Mouse (Mus musculus): ENCODE measurements around the gene Scfd2. TPM values are rescaled to one million over a fixed set of nuclear protein-coding genes. Genes with fewer than 3 reads are reported as not detected.

Scfd2 gene
- total and polyA plus RNA-seq, 2 experiments from 2014 or later = 20.5 to 29.1 TPM

GRCm38 (mm10) chr5:74207209-74207608 is 324.4 kb downstream of the Scfd2 start:
- Histone ChIP-seq H3K27me3 (ENCODE audit: insufficient read depth, low read length) (no peaks in the 10 kb centered on the region), H3K9ac (no peak overlapping the region), H3K9me3 (ENCODE audit: low read length) (no peaks in the 10 kb centered on the region), H3K27ac (ENCODE audit: low read depth, low read length) (no peak overlapping the region), H3K36me3 (ENCODE audit: insufficient read depth) (no peaks in the 10 kb centered on the region), H3K4me2 (ENCODE audit: low read depth) (no peak overlapping the region), H3K4me1 (ENCODE audit: insufficient read depth) (no peaks in the 10 kb centered on the region), H3K4me3 (ENCODE audit: low read depth, low read length) (no peak overlapping the region)
- no peak for TF ChIP-seq CTCF (IDR thresholded peaks at IDR 0.05; ENCODE audit: low read depth)
- 78% methylated on average over 3 of the region's 3 CpGs for WGBS
- DNase-seq (no peak), ATAC-seq (no peak)

- no peak overlapping the region for H3K4me3 ChIP-seq (ENCODE audit: low read depth, low read length)
- DNase-seq (no peak), ATAC-seq (no peak)
- TF ChIP-seq CTCF (IDR thresholded peaks at IDR 0.05; ENCODE audit: low read depth) = no peak
- WGBS = 88% methylated on average over 7 of the region's 7 CpGs
- H3K4me2 ChIP-seq (ENCODE audit: low read depth) = no peak overlapping the region
- no peaks in the 10 kb centered on the region for H3K9me3 ChIP-seq (ENCODE audit: low read length)
- no peak overlapping the region for H3K9ac ChIP-seq
- H3K36me3 ChIP-seq (ENCODE audit: insufficient read depth) = no peaks in the 10 kb centered on the region
- no peaks in the 10 kb centered on the region for H3K4me1 ChIP-seq (ENCODE audit: insufficient read depth)
- H3K27ac ChIP-seq (ENCODE audit: low read depth, low read length) = no peak overlapping the region
- H3K27me3 ChIP-seq (ENCODE audit: insufficient read depth, low read length) = no peaks in the 10 kb centered on the region
Measured at GRCm38 (mm10) chr5:74206649-74207048, 324.9 kb downstream of the Scfd2 start.

- Histone ChIP-seq H3K27ac (ENCODE audit: low read depth, low read length) (no peak overlapping the region), H3K9ac (no peak overlapping the region), H3K27me3 (ENCODE audit: insufficient read depth, low read length) (no peaks in the 10 kb centered on the region), H3K36me3 (ENCODE audit: insufficient read depth) (no peaks in the 10 kb centered on the region), H3K4me3 (ENCODE audit: low read depth, low read length) (no peak overlapping the region), H3K9me3 (ENCODE audit: low read length) (no peaks in the 10 kb centered on the region), H3K4me2 (ENCODE audit: low read depth) (no peak overlapping the region), H3K4me1 (ENCODE audit: insufficient read depth) (no peaks in the 10 kb centered on the region)
- ATAC-seq (no peak), DNase-seq (no peak)
- no peak for TF ChIP-seq CTCF (IDR thresholded peaks at IDR 0.05; ENCODE audit: low read depth)
- 88% methylated on average over 7 of the region's 7 CpGs for WGBS
Measured at GRCm38 (mm10) chr5:74206038-74206437, 325.5 kb downstream of the Scfd2 start.

- Histone ChIP-seq H3K4me2 (ENCODE audit: low read depth) (no peak overlapping the region), H3K27me3 (ENCODE audit: insufficient read depth, low read length) (no peaks in the 10 kb centered on the region), H3K4me1 (ENCODE audit: insufficient read depth) (no peaks in the 10 kb centered on the region), H3K9me3 (ENCODE audit: low read length) (no peaks in the 10 kb centered on the region), H3K36me3 (ENCODE audit: insufficient read depth) (no peaks in the 10 kb centered on the region), H3K27ac (ENCODE audit: low read depth, low read length) (no peak overlapping the region), H3K4me3 (ENCODE audit: low read depth, low read length) (no peak overlapping the region), H3K9ac (no peak overlapping the region)
- WGBS = 43% methylated on average over 8 of the region's 8 CpGs
- DNase-seq (no peak), ATAC-seq (no peak)
- no peak for TF ChIP-seq CTCF (IDR thresholded peaks at IDR 0.05; ENCODE audit: low read depth)
Measured at GRCm38 (mm10) chr5:74205509-74205908, 326.1 kb downstream of the Scfd2 start.

- H3K27ac ChIP-seq (ENCODE audit: low read depth, low read length) = no peak overlapping the region
- no peaks in the 10 kb centered on the region for H3K4me1 ChIP-seq (ENCODE audit: insufficient read depth)
- ATAC-seq = no peak
- DNase-seq = no peak
- H3K9ac ChIP-seq = no peak overlapping the region
- no peak overlapping the region for H3K4me2 ChIP-seq (ENCODE audit: low read depth)
- H3K27me3 ChIP-seq (ENCODE audit: insufficient read depth, low read length) = no peaks in the 10 kb centered on the region
- TF ChIP-seq CTCF (IDR thresholded peaks at IDR 0.05; ENCODE audit: low read depth) = no peak
- WGBS = 78% methylated on average over 5 of the region's 5 CpGs
- no peak overlapping the region for H3K4me3 ChIP-seq (ENCODE audit: low read depth, low read length)
- no peaks in the 10 kb centered on the region for H3K36me3 ChIP-seq (ENCODE audit: insufficient read depth)
- no peaks in the 10 kb centered on the region for H3K9me3 ChIP-seq (ENCODE audit: low read length)
Measured at GRCm38 (mm10) chr5:74204465-74204864, 327.1 kb downstream of the Scfd2 start.

GRCm38 (mm10) chr5:74202515-74202914 is 329.0 kb downstream of the Scfd2 start:
- Histone ChIP-seq H3K9me3 (ENCODE audit: low read length) (no peaks in the 10 kb centered on the region), H3K27ac (ENCODE audit: low read depth, low read length) (no peak overlapping the region), H3K36me3 (ENCODE audit: insufficient read depth) (no peaks in the 10 kb centered on the region), H3K4me3 (ENCODE audit: low read depth, low read length) (no peak overlapping the region), H3K27me3 (ENCODE audit: insufficient read depth, low read length) (no peaks in the 10 kb centered on the region), H3K4me2 (ENCODE audit: low read depth) (no peak overlapping the region), H3K9ac (no peak overlapping the region), H3K4me1 (ENCODE audit: insufficient read depth) (0 out of 2 replicates have a peak, but pooled peaks cover 3% of the 10 kb centered on the region)
- no peak for TF ChIP-seq CTCF (IDR thresholded peaks at IDR 0.05; ENCODE audit: low read depth)
- 76% methylated on average over 4 of the region's 4 CpGs for WGBS
- ATAC-seq (no peak), DNase-seq (no peak)

- peak; percentile 45; the same call in 1 of the 2 replicates for ATAC-seq
- no peak overlapping the region for H3K27ac ChIP-seq (ENCODE audit: low read depth, low read length)
- no peaks in the 10 kb centered on the region for H3K9me3 ChIP-seq (ENCODE audit: low read length)
- H3K27me3 ChIP-seq (ENCODE audit: insufficient read depth, low read length) = no peaks in the 10 kb centered on the region
- no peak for TF ChIP-seq CTCF (IDR thresholded peaks at IDR 0.05; ENCODE audit: low read depth)
- H3K4me1 ChIP-seq (ENCODE audit: insufficient read depth) = 0 out of 2 replicates have a peak, but pooled peaks cover 3% of the 10 kb centered on the region
- no peak overlapping the region for H3K9ac ChIP-seq
- no peak overlapping the region for H3K4me3 ChIP-seq (ENCODE audit: low read depth, low read length)
- no peak for DNase-seq
- H3K36me3 ChIP-seq (ENCODE audit: insufficient read depth) = no peaks in the 10 kb centered on the region
- no peak overlapping the region for H3K4me2 ChIP-seq (ENCODE audit: low read depth)
- WGBS = 61% methylated on average over 10 of the region's 10 CpGs
Measured at GRCm38 (mm10) chr5:74201570-74202357, 329.8 kb downstream of the Scfd2 start.

Measured in forebrain, postnatal 0 days (tissue).